Mouse (Mus musculus): ENCODE results near the gene Kcnab1.

- TF ChIP-seq POLR2A (IDR thresholded peaks at IDR 0.05; ENCODE audit: insufficient read depth, low read length), result no peak
- TF ChIP-seq CTCF (IDR thresholded peaks at IDR 0.05; ENCODE audit: low read depth, low read length), result no peak
- TF ChIP-seq EP300 (IDR thresholded peaks at IDR 0.05; ENCODE audit: insufficient read depth, low read depth, low read length), result no peak
Measured at GRCm38 (mm10) chr3:65111176-65111575, 2.0 kb downstream of the Kcnab1 start.
